Mouse (Mus musculus) granulocyte monocyte progenitor cell, adult 5-6 weeks (primary cell): ENCODE data around the gene Zfp418. TPM values are rescaled to one million over a fixed set of nuclear protein-coding genes. Genes with fewer than 3 reads are reported as not detected.
A peak's percentile ranks its signal among the peaks of the same experiment; 100 is the strongest.
"Not testable (repeated sequence)": the region's sequence is repeated elsewhere in the genome, so short reads cannot be mapped to it uniquely, and the experiment has no call there.

Experiments
- ATAC-seq: replicated peaks from 2 replicates; pipeline ENCODE4 v1.8.0; 2016; ENCODE audit warnings: mild to moderate bottlenecking, moderate TSS enrichment, inconsistent platforms; ENCODE audit not compliant: poor library complexity, severe bottlenecking
- total RNA-seq, 2 experiments: library from RNA; stranded (forward) in 1 of 2; stranded (reverse) in 1 of 2; fragments of 200-712, 200-1000 nt in 1 of 2; fragments of >200 nt in 1 of 2; fragmentation: Nextera tagmentation in 1 of 2; gene quantifications; 2 replicates each; pipeline ENCODE4 v1.2.3; 2014 to 2017

Zfp418 gene
- total RNA-seq (2014; fragmentation: Nextera tagmentation) = 0.77 and 5.0 TPM in 2 replicates
- total RNA-seq (2017) = 2.5 and 2.9 TPM in 2 replicates

DNA sequence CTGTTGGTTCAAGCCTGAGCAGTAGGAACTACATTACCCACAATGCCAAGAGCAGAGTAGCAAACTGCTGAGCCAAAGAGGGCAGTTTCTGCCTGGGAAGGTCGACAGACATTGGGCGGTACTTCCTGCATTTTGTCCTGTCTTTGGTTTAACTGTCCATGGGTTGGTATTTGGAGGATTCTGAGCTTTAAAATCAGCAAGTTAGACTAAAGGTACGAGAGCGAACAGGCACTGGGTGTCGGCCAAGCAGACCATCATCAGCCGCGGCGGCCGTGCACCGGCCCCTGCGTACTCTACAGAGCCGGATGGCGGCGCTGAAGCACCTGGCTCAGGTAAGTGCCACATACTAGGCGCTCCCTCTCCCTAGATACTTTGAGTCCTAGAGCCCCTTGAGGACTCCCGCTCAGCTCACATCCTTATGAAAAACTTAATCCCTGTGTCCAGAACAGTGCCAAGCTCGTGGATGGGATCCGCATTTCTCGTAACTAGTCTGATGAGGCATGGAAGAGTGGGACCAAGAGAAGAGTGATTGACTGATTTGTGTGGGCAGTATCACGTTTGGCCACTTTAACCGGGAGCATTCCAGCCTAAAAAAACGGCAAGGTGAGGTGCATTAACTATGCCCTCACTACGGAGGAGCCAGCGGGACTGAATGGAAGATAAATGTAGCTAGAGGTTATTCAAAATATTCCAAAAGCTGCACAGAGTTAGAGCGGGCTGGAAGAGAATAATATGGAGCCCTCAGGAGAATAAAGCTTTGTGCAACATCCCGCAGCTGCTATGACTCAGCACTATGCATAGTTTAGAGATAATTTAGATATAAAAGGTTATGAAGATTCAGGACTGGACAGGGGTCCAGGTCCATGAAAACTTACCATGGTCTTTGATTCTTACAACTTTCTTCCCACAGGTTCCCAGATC lies at the start of gene Zfp418:
Zfp418 (plus strand) TSS at position 104 of the 921 bp plus-strand sequence.
- ATAC-seq = peak; percentile 99

DNA sequence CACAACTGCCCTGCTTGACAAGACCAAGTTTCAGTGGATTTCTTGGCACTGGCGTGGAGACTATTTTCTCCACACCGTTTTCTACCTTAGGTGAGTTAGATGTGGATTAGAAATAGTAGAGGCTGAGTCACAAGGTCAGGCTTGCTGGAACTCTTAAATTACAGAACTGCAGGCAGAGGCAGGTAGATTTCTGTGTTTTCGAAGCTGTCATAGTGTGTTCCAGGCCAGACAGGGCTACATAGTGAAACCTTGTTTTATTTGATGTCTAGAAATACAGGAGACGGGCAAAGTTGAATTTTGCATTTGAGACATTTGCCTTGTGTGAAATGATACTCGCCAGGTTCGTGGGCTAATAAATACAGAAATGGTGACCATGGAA lies 49.5 kb upstream of the Zfp418 start:
- no peak for ATAC-seq

DNA sequence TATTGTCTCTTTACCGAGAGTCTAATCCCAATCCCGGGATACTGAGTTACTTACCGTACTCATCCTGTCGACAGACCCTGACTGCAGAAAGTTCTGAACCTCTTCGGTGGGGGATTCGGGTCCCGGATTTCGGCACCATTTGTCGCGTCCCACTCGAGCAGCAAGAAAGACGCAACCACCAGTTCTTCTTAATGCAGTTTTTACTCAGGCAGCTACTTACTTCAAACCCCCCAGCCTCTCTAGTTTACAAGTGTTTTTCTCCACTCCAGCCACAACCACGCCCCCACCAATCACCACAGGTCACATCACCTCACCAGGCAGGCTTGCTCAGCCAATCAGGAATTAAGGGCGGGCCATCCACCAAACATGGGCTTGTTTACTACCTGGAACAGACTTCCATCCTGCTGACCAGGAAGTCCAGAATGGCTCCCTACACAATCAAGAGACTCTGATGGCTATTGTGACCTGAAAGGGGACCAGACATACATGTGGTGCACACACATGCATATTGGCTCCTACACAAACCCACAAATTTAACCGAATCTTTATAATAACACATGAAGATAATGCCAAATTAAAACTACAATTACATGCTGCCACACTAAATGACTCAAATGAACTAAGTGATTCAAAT lies 40.5 kb upstream of the Zfp418 start:
- not testable (repeated sequence) for ATAC-seq

DNA sequence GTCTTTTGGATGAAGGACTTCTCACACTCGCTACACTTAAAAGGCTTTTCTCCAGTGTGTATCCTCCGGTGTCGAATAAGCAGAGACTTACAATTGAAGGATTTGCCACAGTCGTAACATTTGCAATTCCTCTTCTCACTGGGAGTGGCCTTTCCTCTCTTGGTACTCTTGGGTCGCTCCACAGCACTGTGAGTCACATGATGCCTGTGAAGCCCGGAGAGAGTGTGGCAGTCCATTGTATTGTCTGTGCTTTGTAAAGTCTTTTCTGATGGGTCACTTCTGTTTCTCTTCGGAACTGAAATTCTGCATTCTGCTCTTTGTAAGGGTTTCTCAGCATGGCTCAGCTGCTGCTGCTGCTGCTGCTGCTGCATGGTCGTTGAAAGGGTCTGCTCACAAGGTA lies 38.4 kb upstream of the Zfp418 start:
- ATAC-seq = no peak

DNA sequence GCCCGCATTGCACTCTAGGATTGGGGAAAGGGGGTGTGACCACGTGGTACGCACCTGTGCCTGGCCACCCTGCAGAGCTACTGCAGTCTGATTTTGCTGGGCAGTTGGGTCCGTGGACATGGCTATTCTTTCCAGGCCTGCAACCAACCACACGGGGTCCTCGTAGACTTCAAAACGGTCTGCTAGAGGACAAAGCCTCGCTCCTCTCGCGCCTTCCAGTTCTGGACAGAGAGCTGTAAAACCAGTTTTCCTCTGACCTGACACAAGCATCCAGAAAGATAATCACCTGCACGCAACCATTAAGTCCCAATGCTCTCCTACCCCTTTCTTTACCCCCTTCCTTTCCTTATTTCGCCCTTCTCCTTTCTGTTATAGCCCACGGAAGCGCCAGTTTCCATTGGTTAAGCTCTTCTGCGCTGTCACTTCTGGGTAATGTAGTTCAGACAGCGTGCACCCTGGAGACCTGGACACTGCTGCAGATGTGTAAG lies 34.7 kb upstream of the Zfp418 start, which contains the start of gene Zfp773:
Zfp773 (minus strand) TSS at position 377 of the 488 bp plus-strand sequence.
- peak; percentile 99 for ATAC-seq

DNA sequence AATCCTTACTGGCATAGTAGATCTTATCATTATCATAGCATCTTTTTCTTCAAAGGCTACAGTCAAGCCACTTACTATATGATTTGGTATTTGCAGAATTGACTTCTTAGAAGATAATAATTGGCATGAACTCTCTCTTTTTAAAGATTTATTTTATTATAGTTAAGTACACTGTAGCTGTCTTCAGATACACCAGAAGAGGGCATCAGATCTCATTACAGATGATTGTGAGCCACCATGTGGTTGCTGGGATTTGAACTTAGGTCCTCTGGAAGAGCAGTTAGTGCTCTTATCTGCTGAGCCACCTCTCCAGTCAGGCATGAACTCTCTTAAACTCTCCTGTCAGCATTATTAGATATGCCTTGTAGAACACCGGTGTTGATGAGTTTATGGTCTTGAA lies 26.9 kb upstream of the Zfp418 start:
- ATAC-seq = no peak

DNA sequence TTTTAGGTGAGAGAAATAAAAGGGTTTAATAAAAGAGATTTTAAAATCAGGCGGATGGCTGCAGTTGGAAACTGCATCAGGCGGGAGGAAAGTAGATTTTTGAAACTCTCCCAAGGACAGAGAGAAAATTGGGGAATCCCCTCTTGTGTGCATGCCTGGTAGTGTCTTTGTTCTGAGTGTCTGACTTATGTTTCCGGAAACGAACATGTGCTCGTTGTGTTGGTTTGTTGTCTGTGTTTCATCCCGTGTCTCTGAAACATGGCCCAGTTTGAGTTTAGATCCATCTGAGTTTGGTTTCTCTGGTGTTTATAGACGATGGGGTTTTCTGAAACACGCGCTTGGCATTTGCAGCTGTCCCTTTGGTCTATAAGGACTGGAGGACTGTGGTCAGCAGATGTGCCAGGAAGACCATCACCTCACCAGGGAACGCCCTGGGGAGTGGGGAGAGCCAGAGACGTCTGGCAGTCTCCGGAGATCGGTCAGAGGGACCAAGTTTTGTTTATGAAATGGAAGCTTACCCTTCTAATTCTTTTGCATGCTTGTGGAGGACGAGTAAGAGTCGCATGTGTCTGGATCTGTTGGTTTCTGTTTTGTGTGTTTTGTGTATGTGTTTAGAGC lies 25.0 kb upstream of the Zfp418 start:
- ATAC-seq = no peak

DNA sequence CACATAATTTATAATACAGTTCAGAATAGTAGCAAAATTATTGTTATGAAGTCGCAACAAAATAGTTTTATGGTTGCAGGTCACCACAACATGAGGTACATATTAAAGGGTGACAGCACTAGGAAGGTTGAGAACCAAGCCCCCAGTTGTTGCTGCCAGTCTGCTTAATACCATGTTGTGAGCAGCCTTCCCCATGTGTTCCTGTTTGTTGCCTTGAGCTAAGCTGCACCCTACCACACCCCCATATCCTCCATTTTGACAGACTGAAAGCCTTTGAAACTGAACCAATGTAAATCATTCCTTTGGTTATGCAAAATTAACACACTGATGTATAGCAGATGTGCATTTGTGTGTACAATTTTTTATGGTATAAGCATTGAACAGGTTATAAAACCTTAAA lies 14.8 kb downstream of the Zfp418 start:
- ATAC-seq = no peak

DNA sequence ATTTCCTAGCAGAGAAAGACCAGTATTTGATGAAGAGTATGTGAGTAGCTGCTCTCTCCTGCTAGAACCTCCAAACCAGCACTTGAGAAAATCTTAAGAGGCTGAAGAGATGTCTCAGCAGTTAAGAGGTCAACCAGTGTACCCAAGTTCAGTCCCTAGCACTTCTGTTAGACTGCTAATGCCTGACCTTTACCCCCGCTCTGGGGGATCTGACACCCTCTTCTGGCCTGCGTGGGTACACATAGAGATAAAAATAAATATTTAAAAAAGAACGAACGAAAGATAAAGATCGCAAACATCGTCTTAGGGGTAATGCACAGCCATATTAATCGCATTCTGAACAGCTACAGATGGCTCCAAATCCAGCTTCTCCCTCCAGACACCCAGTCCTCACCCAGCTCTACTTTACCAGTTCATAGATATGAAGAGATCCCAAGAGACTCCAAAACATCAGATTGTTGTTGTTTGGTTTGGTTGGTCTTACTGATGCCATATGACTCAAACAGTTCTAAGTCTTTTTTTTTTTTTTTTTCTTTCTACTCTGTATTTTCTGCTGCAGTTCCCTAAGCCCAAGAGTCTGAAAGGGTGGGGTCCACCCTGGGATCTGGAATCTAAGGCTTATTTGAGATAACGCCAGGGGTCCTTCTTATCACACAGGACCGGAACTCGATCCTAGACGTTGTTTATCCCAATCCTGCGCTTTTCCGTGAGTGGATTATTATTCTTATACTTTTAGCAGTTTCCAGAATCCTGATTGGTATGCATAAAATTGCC lies 16.5 kb downstream of the Zfp418 start:
- ATAC-seq = peak; percentile 25; the same call in 1 of the 2 replicates

DNA sequence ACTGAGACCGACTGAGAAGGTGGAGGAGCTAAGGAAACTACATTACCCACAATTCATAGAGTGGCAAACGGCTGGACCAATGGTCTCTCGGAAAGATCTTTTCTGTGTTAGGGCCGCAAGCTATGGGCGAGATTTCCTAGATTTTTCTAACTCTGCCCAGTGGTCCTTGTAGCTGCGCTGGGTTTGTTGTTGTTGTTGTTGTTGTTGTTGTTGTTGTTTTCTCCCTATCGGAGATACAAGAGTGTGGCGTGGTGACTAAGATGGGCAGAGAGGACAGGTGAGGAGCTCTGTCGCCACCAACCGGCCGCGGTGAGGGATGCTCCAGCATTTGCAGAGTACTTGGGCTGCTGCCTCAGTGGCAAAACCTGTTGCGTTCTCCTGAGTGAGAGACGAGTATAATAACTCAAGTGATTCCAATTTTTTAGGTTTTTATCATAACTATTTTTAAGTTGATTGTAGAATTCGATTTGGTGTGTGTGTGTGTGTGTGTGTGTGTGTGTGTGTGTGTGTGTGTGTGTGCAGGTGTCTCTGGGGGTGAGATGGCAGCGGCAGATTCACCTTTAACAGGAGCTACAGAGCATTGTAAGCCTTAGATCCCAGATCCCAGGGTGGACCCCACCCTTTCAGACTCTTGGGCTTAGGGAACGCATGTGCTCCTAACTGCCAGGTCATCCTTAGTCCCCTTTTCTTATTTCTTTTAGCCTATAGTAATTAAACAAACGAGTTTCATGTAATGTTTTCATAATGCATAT lies 17.2 kb downstream of the Zfp418 start:
- peak; percentile 98 for ATAC-seq

DNA sequence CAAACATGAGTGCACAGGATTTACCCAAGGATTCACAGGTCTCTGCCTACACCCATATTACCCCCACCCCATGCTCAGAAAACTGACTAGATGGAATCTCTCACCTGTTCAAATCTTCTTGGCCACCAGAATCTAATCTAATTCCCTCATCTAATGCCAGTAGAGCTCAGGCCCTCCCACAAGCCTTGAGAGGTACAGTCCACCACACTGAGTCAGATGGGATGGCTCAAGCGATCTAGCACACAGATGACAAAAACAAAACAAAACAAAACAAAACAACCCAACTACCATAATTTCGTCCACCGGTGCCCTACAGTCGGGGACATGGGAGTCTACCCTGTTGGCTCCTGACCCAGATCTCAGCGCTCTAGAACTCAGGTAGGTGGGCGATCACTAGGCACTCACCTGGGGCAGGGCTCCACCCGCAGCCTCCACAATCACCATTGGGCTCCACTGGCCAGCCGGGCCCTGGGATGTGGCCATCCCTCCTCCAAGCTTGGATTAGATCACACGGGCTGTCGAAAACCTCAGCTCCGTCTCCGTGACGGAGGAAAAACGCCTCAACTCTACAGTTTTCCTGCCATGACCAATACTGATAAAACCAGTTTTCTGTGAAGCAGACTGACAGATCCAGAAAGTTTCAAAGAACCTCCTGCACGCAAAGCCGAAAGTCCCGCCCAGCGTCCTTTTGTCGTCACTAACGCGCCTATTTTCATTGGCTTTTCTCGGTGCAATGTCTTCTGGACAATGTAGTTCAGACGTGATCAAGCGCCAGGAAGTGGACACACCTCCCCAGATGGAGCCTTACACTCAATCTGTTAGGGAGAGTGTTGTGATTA lies 38.4 kb downstream of the Zfp418 start, which contains the start of gene Zfp772:
Zfp772 (minus strand) TSS at position 686 of the 839 bp plus-strand sequence.
- ATAC-seq = not testable (repeated sequence)

Other genes starting within 250 kb of the Zfp418 start
- not detected in 2 replicates for gene Aurkc, start 176.0 kb upstream of the Zfp418 start, total RNA-seq (2014; fragmentation: Nextera tagmentation)
- not detected in 2 replicates for gene Aurkc, start 176.0 kb upstream of the Zfp418 start, total RNA-seq (2017)
- 10.7 and 15.9 TPM in 2 replicates for gene Zfp954, start 49.8 kb upstream of the Zfp418 start, total RNA-seq (2014; fragmentation: Nextera tagmentation)
- gene Zfp954, start 49.8 kb upstream of the Zfp418 start, total RNA-seq (2017) = 19.2 and 22.1 TPM in 2 replicates
- gene Zfp773, start 34.6 kb upstream of the Zfp418 start, total RNA-seq (2014; fragmentation: Nextera tagmentation) = 0.51 and 1.4 TPM in 2 replicates
- gene Zfp773, start 34.6 kb upstream of the Zfp418 start, total RNA-seq (2017) = 3.7 and 3.8 TPM in 2 replicates
- gene Zfp772, start 38.7 kb downstream of the Zfp418 start, total RNA-seq (2014; fragmentation: Nextera tagmentation) = 3.0 and 5.7 TPM in 2 replicates
- 4.0 and 4.6 TPM in 2 replicates for gene Zfp772, start 38.7 kb downstream of the Zfp418 start, total RNA-seq (2017)
- 0.38 and 7.4 TPM in 2 replicates for gene Vmn2r29, start 76.0 kb downstream of the Zfp418 start, total RNA-seq (2014; fragmentation: Nextera tagmentation)
- 0.13 TPM in 1 of 2 replicates, not detected in the other for gene Vmn2r29, start 76.0 kb downstream of the Zfp418 start, total RNA-seq (2017)
- 1.3 TPM in 1 of 2 replicates, not detected in the other for gene Gm45844, start 107.0 kb downstream of the Zfp418 start, total RNA-seq (2014; fragmentation: Nextera tagmentation)
- gene Gm45844, start 107.0 kb downstream of the Zfp418 start, total RNA-seq (2017) = 0.47 and 1.9 TPM in 2 replicates
- 18.2 and 23.0 TPM in 2 replicates for gene Clcn4, start 129.5 kb downstream of the Zfp418 start, total RNA-seq (2014; fragmentation: Nextera tagmentation)
- gene Clcn4, start 129.5 kb downstream of the Zfp418 start, total RNA-seq (2017) = 22.6 and 24.0 TPM in 2 replicates
- not detected in 2 replicates for gene Vmn2r30, start 166.3 kb downstream of the Zfp418 start, total RNA-seq (2014; fragmentation: Nextera tagmentation)
- not detected in 2 replicates for gene Vmn2r30, start 166.3 kb downstream of the Zfp418 start, total RNA-seq (2017)
- not detected in 2 replicates for gene Gm45783, start 203.2 kb downstream of the Zfp418 start, total RNA-seq (2014; fragmentation: Nextera tagmentation)
- not detected in 2 replicates for gene Gm45783, start 203.2 kb downstream of the Zfp418 start, total RNA-seq (2017)
- not detected in 2 replicates for gene Vmn2r31, start 228.4 kb downstream of the Zfp418 start, total RNA-seq (2014; fragmentation: Nextera tagmentation)
- gene Vmn2r31, start 228.4 kb downstream of the Zfp418 start, total RNA-seq (2017) = not detected in 2 replicates